Mouse (Mus musculus): ENCODE data around the gene I0C0044D17Rik. TPM values are rescaled to one million over a fixed set of nuclear protein-coding genes. Genes with fewer than 3 reads are reported as not detected.

I0C0044D17Rik gene
- polyA plus RNA-seq, 1 experiment from 2014 or later = not detected

DNA sequence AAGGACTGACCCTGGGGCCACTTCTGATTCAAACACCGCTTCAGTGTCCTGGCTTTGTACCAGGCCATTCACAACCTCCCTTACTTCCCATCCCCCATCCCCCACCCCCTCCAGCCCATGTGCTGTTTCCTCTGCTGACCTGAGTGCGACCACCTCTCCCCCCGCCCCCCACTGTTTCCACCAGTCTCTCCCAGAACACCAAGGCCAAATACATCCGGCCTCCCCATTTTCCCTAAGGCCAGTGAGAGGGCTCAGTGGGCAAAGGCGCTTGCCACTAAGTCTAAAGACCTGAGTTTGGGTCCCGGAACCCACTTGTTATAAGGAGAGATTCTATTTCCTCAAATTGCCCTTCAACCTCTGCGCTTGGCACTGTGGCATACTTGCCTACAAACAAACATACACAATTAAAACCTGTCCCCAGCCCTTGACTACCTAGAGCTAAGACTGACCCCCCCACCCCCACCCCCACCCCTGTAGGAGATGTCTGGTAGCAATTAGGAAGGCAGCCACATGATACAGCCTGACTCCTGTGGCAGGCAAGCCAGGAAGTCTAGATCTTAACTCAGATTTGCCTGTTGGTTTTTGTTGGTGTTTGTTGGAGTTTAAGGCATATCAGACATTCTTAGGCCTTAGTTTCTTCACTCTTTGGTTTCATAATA is 19.0 kb downstream of the I0C0044D17Rik start:
- peaks cover 13% of the 10 kb centered on the region; the same call in 1 of the 2 replicates for H3K4me1 ChIP-seq (replicated peaks; ENCODE audit: insufficient read depth, low read length)
- no peak for TF ChIP-seq CTCF (IDR thresholded peaks at IDR 0.05; ENCODE audit: low read depth)
- ATAC-seq (replicated peaks; ENCODE audit: low FRiP score, low read depth) (no peak), DNase-seq (ENCODE audit: low spot score) (no peak)
- H3K9ac ChIP-seq (ENCODE audit: low read depth, low read length) = no peak overlapping the region
- H3K4me3 ChIP-seq (replicated peaks; ENCODE audit: low read depth, low read length) = no peak overlapping the region
- H3K27ac ChIP-seq = no peak overlapping the region
- H3K9me3 ChIP-seq (replicated peaks; ENCODE audit: low read length) = no peaks in the 10 kb centered on the region
- WGBS = 69% methylated on average over 7 of the region's 7 CpGs
- H3K4me2 ChIP-seq (ENCODE audit: low read length) = no peak overlapping the region
- no peaks in the 10 kb centered on the region for H3K27me3 ChIP-seq (ENCODE audit: insufficient read depth, low read length)
- no peaks in the 10 kb centered on the region for H3K36me3 ChIP-seq (ENCODE audit: insufficient read depth, low read length)

DNA sequence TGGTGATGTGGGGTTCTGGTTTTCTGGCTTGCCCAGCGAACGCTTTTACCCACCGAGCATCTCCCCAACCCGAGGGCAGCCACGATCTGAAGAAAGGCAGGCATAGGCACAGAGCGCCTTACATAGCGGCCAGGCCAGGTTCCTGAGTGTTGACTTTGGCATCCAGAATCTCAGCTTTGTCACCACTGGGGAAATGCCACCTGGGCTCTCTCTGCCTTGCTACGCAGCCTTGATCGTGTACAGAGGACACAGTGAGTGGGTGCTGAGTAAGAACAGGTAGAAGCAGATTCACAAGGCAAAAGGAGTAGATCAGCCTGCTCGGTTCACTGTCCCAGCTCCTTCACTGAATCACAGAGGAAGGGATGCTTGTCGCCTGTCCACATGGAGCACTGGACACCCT is 21.9 kb downstream of the I0C0044D17Rik start:
- 88% methylated on average over 11 of the region's 11 CpGs for WGBS
- H3K27ac ChIP-seq = no peak overlapping the region

DNA sequence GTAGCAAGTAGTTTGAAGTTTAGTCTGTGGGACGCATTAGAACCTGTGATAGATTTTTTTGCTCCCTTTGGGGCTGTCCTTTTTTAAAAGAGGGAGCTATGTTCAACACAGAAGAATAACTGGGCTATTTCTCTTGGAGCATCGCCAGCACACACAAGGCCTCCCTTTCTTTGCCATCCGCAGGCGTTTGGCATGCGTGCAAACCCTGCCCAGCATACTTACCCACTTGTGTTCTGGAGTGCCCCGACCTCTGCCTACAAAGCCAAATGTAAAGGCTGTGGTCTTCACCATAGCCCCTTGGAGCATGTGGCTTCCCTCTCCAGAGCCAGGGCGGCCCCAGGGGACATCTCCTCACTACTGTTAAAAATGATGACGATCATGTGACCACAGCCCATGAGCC is 22.8 kb downstream of the I0C0044D17Rik start:
- 70% methylated on average over 8 of the region's 8 CpGs for WGBS
- Histone ChIP-seq H3K4me1 (replicated peaks; ENCODE audit: insufficient read depth, low read length) (peaks cover 13% of the 10 kb centered on the region; the same call in 1 of the 2 replicates), H3K4me3 (replicated peaks; ENCODE audit: low read depth, low read length) (no peak overlapping the region), H3K9ac (ENCODE audit: low read depth, low read length) (no peak overlapping the region), H3K27ac (no peak overlapping the region), H3K4me2 (ENCODE audit: low read length) (no peak overlapping the region), H3K36me3 (ENCODE audit: insufficient read depth, low read length) (no peaks in the 10 kb centered on the region), H3K9me3 (replicated peaks; ENCODE audit: low read length) (no peaks in the 10 kb centered on the region), H3K27me3 (ENCODE audit: insufficient read depth, low read length) (no peaks in the 10 kb centered on the region)
- DNase-seq (ENCODE audit: low spot score) = no peak
- ATAC-seq (replicated peaks; ENCODE audit: low FRiP score, low read depth) = no peak
- no peak for TF ChIP-seq CTCF (IDR thresholded peaks at IDR 0.05; ENCODE audit: low read depth)

More for the DNA sequence above, 21.9 kb downstream of the I0C0044D17Rik start:
- H3K4me2 ChIP-seq (ENCODE audit: low read length) = no peak overlapping the region
- ATAC-seq (replicated peaks; ENCODE audit: low FRiP score, low read depth) (no peak), DNase-seq (ENCODE audit: low spot score) (no peak)
- TF ChIP-seq CTCF (IDR thresholded peaks at IDR 0.05; ENCODE audit: low read depth) = no peak
- H3K4me3 ChIP-seq (replicated peaks; ENCODE audit: low read depth, low read length) = no peak overlapping the region
- H3K27me3 ChIP-seq (ENCODE audit: insufficient read depth, low read length) = no peaks in the 10 kb centered on the region
- no peak overlapping the region for H3K9ac ChIP-seq (ENCODE audit: low read depth, low read length)
- peaks cover 13% of the 10 kb centered on the region; the same call in 1 of the 2 replicates for H3K4me1 ChIP-seq (replicated peaks; ENCODE audit: insufficient read depth, low read length)
- no peaks in the 10 kb centered on the region for H3K9me3 ChIP-seq (replicated peaks; ENCODE audit: low read length)
- H3K36me3 ChIP-seq (ENCODE audit: insufficient read depth, low read length) = no peaks in the 10 kb centered on the region

DNA sequence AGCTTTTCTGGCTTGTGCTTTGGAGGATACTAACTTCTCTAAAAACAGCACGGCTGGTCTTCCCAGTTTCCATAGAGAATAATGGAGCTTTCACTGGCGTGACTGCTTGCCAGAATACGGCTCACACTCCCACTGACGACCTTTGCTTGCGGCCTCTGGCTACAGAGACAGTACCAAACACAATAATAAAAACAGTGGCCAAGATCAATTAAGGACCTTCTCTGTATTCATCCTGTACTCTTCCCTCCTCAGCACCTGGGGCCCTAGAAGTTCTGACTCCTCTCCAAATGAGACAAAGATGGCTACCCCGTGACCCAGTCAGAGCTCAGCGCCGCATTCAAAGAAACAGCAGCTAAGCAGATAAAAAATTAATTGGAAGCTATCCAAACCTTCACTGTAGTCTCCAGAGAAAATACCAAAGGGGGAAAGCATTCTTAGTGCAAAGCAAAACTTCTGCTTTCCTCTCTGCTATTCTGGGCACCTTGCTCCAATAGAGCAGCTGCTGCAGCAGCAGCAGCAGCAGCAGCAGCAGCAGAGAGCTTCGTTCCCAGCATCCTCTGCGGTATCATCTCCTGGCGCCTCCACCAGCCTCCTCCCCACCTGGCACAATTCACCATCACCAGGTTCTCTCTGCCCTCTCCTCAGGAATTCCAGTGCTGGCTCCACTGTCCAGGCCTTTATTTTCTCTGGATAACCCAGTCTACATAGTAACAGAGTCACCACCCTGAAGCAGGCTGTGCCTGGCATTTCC is 26.9 kb downstream of the I0C0044D17Rik start:
- ATAC-seq (replicated peaks; ENCODE audit: low FRiP score, low read depth) = no peak; the same call in 1 of the 2 replicates
- WGBS = 46% methylated on average over 11 of the region's 11 CpGs
- no peak overlapping the region for H3K9ac ChIP-seq (ENCODE audit: low read depth, low read length)
- peak; percentile 78 for DNase-seq (ENCODE audit: low spot score)
- H3K4me3 ChIP-seq (replicated peaks; ENCODE audit: low read depth, low read length) = no peak overlapping the region
- no peaks in the 10 kb centered on the region for H3K27me3 ChIP-seq (ENCODE audit: insufficient read depth, low read length)
- H3K4me2 ChIP-seq (ENCODE audit: low read length) = peak overlapping the region; percentile 21; the same call in 1 of the 2 replicates
- no peaks in the 10 kb centered on the region for H3K36me3 ChIP-seq (ENCODE audit: insufficient read depth, low read length)
- H3K27ac ChIP-seq = peak overlapping the region; percentile 68
- no peak for TF ChIP-seq CTCF (IDR thresholded peaks at IDR 0.05; ENCODE audit: low read depth)
- no peaks in the 10 kb centered on the region for H3K9me3 ChIP-seq (replicated peaks; ENCODE audit: low read length)
- H3K4me1 ChIP-seq (replicated peaks; ENCODE audit: insufficient read depth, low read length) = no peaks in the 10 kb centered on the region

DNA sequence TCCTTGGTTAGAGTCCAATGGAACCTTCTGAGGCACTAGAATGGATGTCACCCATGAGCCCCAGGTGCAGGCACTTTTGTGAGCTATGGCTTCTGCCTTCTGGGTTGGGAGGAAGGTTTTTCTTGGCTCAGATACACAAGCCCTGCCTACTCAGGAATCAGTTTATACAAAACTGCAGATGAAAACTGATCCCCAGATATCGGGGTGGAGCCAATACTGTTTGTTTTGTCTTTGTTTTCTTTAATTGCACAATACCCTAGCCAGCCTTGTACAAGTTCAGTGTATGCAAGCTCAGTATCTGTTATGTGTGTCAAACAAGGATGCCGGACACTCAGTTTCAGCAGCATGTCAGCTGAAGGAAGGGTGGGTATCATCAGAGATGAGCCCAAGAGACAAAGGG is 28.4 kb downstream of the I0C0044D17Rik start:
- no peak for ATAC-seq (replicated peaks; ENCODE audit: low FRiP score, low read depth)
- H3K36me3 ChIP-seq (ENCODE audit: insufficient read depth, low read length) = no peaks in the 10 kb centered on the region

DNA sequence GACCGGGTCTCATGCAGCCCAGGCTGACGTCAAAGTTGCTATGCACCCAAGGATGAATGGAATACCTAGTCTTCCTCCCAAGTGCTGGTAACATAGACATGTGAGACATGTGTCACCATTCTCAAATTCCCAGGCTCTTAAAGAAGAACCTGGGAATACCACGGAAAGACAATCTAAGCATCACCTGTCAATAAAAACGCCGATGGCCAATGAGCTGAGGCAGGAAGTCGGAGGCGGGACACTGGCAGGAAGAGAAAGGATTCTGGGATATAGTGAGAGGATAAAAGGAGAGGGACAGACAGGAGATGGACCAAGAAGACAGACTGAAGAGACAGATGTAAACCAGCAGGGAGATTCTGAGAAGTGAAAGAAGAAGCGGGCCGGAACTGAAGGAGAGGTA is 30.2 kb downstream of the I0C0044D17Rik start:
- H3K4me3 ChIP-seq (replicated peaks; ENCODE audit: low read depth, low read length) = no peak overlapping the region
- H3K9me3 ChIP-seq (replicated peaks; ENCODE audit: low read length) = no peaks in the 10 kb centered on the region
- no peak overlapping the region for H3K9ac ChIP-seq (ENCODE audit: low read depth, low read length)
- H3K4me1 ChIP-seq (replicated peaks; ENCODE audit: insufficient read depth, low read length) = peaks cover 5% of the 10 kb centered on the region
- no peak overlapping the region for H3K4me2 ChIP-seq (ENCODE audit: low read length)
- ATAC-seq (replicated peaks; ENCODE audit: low FRiP score, low read depth) = no peak
- 91% methylated on average over 9 of the region's 9 CpGs for WGBS
- no peaks in the 10 kb centered on the region for H3K36me3 ChIP-seq (ENCODE audit: insufficient read depth, low read length)
- no peak for DNase-seq (ENCODE audit: low spot score)
- TF ChIP-seq CTCF (IDR thresholded peaks at IDR 0.05; ENCODE audit: low read depth) = no peak
- H3K27ac ChIP-seq = no peak overlapping the region
- H3K27me3 ChIP-seq (ENCODE audit: insufficient read depth, low read length) = no peaks in the 10 kb centered on the region

More for the DNA sequence above, 28.4 kb downstream of the I0C0044D17Rik start:
- no peak for DNase-seq (ENCODE audit: low spot score)
- no peak overlapping the region for H3K27ac ChIP-seq
- no peak overlapping the region for H3K4me3 ChIP-seq (replicated peaks; ENCODE audit: low read depth, low read length)
- 71% methylated on average over 2 of the region's 2 CpGs for WGBS
- no peaks in the 10 kb centered on the region for H3K27me3 ChIP-seq (ENCODE audit: insufficient read depth, low read length)
- H3K9me3 ChIP-seq (replicated peaks; ENCODE audit: low read length) = no peaks in the 10 kb centered on the region
- TF ChIP-seq CTCF (IDR thresholded peaks at IDR 0.05; ENCODE audit: low read depth) = no peak
- no peak overlapping the region for H3K9ac ChIP-seq (ENCODE audit: low read depth, low read length)
- no peaks in the 10 kb centered on the region for H3K4me1 ChIP-seq (replicated peaks; ENCODE audit: insufficient read depth, low read length)
- H3K4me2 ChIP-seq (ENCODE audit: low read length) = no peak overlapping the region

Measured in kidney, postnatal 0 days (tissue).